Mouse (Mus musculus) B cell, adult 67 days (primary cell): ENCODE measurements around the gene Relt. TPM values are rescaled to one million over a fixed set of nuclear protein-coding genes. Genes with fewer than 3 reads are reported as not detected.

Experiments
- total RNA-seq, 2 experiments: library from RNA; stranded (reverse); gene quantifications; 4 replicates each; pipeline ENCODE4 v1.2.4; 2023

Relt gene
- 10 to 100 TPM; 30.5 to 36.7 TPM for total RNA-seq

DNA sequence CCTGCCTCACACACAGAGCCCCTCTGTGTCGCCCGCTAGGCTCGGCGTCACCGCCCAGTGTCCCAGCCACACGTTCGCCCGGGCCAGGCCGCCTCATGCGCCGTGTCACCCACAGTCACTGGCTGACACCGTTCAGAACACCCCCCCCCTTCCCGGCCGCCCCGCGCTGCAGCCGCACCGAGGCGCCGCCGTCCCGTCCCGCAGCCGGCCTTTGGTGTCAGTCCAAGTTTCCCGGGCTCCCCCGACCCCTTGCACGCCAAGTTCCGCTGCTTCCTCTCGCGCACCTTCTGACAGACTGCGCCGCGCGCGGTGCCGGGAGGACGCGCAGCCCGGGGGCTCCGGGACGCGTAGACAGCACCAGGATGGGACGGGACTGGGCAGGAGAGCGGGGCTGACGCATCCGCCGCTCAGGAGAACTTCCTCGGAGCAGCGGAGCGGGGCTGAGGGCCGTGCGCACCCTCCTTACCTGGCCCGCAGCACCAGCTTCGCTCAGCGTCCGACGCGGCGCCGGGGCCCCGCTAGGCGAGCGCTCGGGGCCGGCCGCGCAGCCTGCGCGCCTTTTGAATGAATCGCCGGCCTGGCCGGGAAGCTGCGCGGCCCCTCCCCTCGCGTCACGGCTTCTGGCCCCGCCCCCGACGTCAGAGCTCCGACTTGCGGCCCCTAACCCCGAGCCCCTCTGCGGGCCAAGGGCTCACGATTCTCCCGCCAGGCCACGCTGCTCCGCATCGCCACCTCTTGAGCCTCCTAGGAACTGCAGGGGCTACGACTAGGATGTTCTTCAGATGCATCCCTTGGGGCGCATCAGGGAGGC, at the start of gene Relt:
Gene Relt, minus strand, starts transcription at position 619 of the 811 bp plus-strand sequence.

Other genes with a start within 250 kb of the Relt start
- gene Plekhb1, start 201.0 kb downstream of the Relt start, total RNA-seq: not detected
- gene Fam168a, start 156.8 kb downstream of the Relt start, total RNA-seq: 10 to 100 TPM; 48.1 to 52.5 TPM
- under 1 TPM in 1 of 2 experiments, not detected in 1; 0.32 TPM for gene Arhgef17, start 68.7 kb upstream of the Relt start, total RNA-seq
- under 1 TPM in 1 of 2 experiments, not detected in 1; 0.26 TPM for gene P2ry6, start 111.2 kb upstream of the Relt start, total RNA-seq
- under 1 TPM; 0.17 to 0.27 TPM for gene P2ry2, start 149.4 kb upstream of the Relt start, total RNA-seq
- 100 to 1,000 TPM; 450 to 624 TPM for gene Fchsd2, start 229.4 kb upstream of the Relt start, total RNA-seq